Mouse (Mus musculus) limb, embryonic 13.5 days (tissue): ENCODE results near the gene Dync1li1. TPM values are rescaled to one million over a fixed set of nuclear protein-coding genes. Genes with fewer than 3 reads are reported as not detected.
A peak's percentile ranks its signal among the peaks of the same experiment; 100 is the strongest.
"Not testable (repeated sequence)": the region's sequence is repeated elsewhere in the genome, so short reads cannot be mapped to it uniquely, and the experiment has no call there.

ENCODE experiments used
- ATAC-seq: fragments of 200-750 bp; cut with Nextera tagmentation; 2 replicates; pipeline ENCODE4 v1.8.0; 2017; ENCODE audit warnings: low read depth, moderate number of reproducible peaks, moderate TSS enrichment; ENCODE audit not compliant: low FRiP score
- H3K27ac ChIP-seq: fragments of 300-500 bp; sonication (generic); 2 replicates; pipeline ENCODE4 v1.5.1; 2015; ENCODE audit warnings: inconsistent platforms, mild to moderate bottlenecking, moderate library complexity
- H3K27me3 ChIP-seq: fragments of 300-500 bp; sonication (generic); 2 replicates; pipeline ENCODE4 v1.6.1; 2015; ENCODE audit warnings: mild to moderate bottlenecking, inconsistent platforms
- H3K36me3 ChIP-seq: fragments of 300-500 bp; sonication (generic); 2 replicates; pipeline ENCODE4 v1.6.1; 2015; ENCODE audit warnings: inconsistent platforms, mild to moderate bottlenecking, moderate library complexity
- H3K4me1 ChIP-seq: fragments of 300-500 bp; sonication (generic); 2 replicates; pipeline ENCODE4 v1.6.1; 2015; ENCODE audit warnings: inconsistent platforms
- H3K4me2 ChIP-seq: fragments of 300-500 bp; sonication (generic); replicated peaks from 2 replicates; pipeline ENCODE4 v1.6.1; 2015; ENCODE audit warnings: inconsistent platforms, mild to moderate bottlenecking, moderate library complexity
- H3K4me3 ChIP-seq: fragments of 300-500 bp; sonication (generic); 2 replicates; pipeline ENCODE4 v1.5.1; 2015; ENCODE audit warnings: moderate library complexity, mild to moderate bottlenecking, inconsistent platforms
- H3K9ac ChIP-seq: fragments of 300-500 bp; sonication (generic); 2 replicates; pipeline ENCODE4 v1.6.1; 2015; ENCODE audit warnings: mild to moderate bottlenecking, inconsistent platforms
- H3K9me3 ChIP-seq: fragments of 300-500 bp; sonication (generic); 2 replicates; pipeline ENCODE4 v1.6.1; 2016; ENCODE audit warnings: inconsistent platforms
- WGBS: fragments of 180-500 bp; shearing (Covaris S2); methylation state at CpG from one replicate; pipeline ENCODE4 v1.1.7; 2015; 5-methylcytosine and 5-hydroxymethylcytosine counted together
- polyA plus RNA-seq: library from polyadenylated mRNA; unstranded; fragments of >200 nt; fragmentation: Nextera tagmentation; extraction: Ambion mirVana; gene quantifications from 2 replicates; pipeline ENCODE4 v1.2.1, GENCODE M21; 2015

The Dync1li1 gene
- 65.7 and 67.8 TPM in 2 replicates for polyA plus RNA-seq

DNA sequence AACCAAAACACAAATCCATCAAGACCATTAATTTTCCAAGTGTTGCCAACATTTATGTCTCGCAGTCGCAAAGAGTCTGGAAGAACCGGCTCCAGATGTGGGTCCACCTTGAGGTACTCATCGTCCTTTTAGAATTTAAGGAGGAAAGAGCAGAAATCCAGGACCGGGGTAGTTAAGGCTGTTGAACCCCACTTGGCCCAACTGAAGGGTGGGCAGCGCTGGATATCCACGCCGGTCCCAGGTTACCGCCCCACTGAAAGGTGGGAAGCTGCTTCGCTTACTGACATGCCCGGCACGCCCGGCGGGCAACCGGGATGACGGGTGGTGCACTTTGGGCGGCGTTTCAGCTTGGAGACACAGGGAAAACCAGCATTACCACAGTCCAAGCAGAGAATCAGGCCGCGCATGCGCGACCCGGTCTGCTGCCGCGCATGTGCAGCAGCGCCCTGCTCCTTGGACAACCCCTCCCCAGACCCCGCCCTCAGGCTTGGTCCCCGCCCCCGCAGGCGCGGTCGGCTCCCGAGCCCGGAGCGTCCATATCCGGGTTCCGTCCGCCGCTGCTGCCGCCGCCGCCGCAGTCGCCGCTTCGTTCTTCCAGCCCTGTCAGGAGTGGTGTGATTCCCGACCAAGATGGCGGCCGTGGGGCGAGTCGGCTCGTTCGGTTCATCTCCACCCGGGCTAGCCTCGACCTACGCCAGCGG is at the start of gene Dync1li1:
Dync1li1 (plus strand) TSS at position 539 of the 701 bp plus-strand sequence.
- Histone ChIP-seq H3K36me3 (peaks cover 16% of the 10 kb centered on the region), H3K4me1 (peaks cover 24% of the 10 kb centered on the region), H3K9me3 (no peaks in the 10 kb centered on the region), H3K4me2 (peak within 1 kb of the TSS; percentile 93), H3K4me3 (peak within 1 kb of the TSS; percentile 93), H3K9ac (peak within 1 kb of the TSS; percentile 94), H3K27ac (peak within 1 kb of the TSS; percentile 81), H3K27me3 (no peaks in the 10 kb centered on the region)
- peak; percentile 97 for ATAC-seq
- WGBS, result under 1% methylated on average over 57 of the region's 57 CpGs

DNA sequence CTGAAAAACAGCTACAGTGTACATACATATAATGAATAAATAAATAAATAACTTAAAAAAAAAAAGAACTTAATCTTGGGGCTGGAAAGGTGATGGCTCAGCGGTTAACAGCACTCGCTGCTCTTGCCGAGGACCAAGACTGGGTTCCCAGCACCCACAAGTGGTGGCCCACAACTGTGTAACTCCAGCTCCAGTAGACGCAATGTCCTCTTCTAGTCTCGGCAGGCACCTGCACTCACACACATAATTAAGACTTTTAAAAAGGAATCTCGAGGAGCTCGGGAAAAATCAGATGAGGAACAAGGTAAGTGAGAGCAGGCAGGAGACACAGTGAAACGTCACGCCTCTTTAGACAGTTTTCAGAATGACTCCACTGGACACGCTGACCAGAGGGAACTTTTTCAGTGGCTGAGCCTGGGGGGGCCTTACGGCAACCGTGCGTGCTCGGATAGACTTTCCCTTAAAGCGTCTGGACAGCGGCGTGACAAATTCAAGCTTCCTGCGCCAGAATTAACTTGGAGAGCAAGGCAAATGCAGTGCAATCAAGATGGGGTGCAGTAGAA is 49.3 kb upstream of the Dync1li1 start:
- peaks cover 13% of the 10 kb centered on the region for H3K4me1 ChIP-seq
- 14% methylated on average over 18 of the region's 18 CpGs for WGBS
- peaks cover 18% of the 10 kb centered on the region; the same call in 1 of the 2 replicates for H3K36me3 ChIP-seq
- H3K9ac ChIP-seq, result peak overlapping the region; percentile 87
- peak overlapping the region; percentile 93 for H3K4me2 ChIP-seq
- H3K9me3 ChIP-seq, result no peaks in the 10 kb centered on the region
- H3K27ac ChIP-seq, result peak overlapping the region; percentile 88
- peaks cover 19% of the 10 kb centered on the region for H3K27me3 ChIP-seq
- peak overlapping the region; percentile 93 for H3K4me3 ChIP-seq
- ATAC-seq, result no peak

DNA sequence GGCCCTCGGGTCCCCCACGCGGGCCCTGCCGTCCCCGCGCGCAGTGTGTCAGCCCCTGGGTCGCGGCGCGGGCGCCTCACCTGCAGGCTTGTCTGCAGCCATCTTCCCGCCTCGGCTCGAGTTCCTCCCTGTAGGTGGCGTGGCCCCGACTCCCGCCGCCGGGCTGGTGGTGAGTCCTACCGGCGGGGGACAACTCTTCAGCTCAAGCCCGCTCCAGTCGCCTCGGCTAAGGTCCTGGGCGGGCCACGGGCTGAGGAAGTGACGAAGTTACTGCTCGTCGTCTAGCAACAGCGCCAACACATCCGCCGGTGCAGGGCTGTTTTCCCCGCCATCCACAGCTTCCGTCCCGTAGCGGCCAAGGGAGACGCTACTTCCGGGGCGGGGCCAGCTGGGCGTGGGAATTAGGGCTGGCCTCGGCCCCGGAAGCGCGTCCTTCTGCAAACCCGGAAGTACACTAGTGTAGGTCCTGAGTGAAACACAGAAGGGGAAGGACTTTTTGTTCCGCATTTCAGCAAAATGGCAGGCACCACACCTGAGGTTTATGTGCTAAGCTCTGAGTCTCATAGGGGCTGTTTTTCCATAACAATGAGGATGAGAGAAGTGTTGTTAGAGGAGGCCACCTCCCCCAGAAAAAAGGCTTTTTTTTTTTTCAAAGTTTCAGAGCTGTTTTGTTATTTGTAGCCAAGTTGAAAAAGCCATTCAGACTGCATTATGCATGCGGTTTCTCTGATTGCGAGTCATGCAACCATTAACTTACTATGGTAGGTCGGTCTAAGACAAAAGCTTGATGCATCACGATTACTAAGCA is 48.5 kb upstream of the Dync1li1 start, which contains the start of gene Cnot10:
Cnot10 (minus strand) TSS at position 346 of the 808 bp plus-strand sequence.
- 4% methylated on average over 50 of the region's 51 CpGs for WGBS
- Histone ChIP-seq H3K4me1 (peaks cover 13% of the 10 kb centered on the region), H3K27me3 (peaks cover 26% of the 10 kb centered on the region), H3K4me3 (peak within 1 kb of the TSS; percentile 93), H3K36me3 (peaks cover 18% of the 10 kb centered on the region; the same call in 1 of the 2 replicates), H3K9me3 (no peaks in the 10 kb centered on the region), H3K27ac (peak within 1 kb of the TSS; percentile 88), H3K9ac (peak within 1 kb of the TSS; percentile 87), H3K4me2 (peak within 1 kb of the TSS; percentile 93)
- ATAC-seq, result peak; percentile 100

DNA sequence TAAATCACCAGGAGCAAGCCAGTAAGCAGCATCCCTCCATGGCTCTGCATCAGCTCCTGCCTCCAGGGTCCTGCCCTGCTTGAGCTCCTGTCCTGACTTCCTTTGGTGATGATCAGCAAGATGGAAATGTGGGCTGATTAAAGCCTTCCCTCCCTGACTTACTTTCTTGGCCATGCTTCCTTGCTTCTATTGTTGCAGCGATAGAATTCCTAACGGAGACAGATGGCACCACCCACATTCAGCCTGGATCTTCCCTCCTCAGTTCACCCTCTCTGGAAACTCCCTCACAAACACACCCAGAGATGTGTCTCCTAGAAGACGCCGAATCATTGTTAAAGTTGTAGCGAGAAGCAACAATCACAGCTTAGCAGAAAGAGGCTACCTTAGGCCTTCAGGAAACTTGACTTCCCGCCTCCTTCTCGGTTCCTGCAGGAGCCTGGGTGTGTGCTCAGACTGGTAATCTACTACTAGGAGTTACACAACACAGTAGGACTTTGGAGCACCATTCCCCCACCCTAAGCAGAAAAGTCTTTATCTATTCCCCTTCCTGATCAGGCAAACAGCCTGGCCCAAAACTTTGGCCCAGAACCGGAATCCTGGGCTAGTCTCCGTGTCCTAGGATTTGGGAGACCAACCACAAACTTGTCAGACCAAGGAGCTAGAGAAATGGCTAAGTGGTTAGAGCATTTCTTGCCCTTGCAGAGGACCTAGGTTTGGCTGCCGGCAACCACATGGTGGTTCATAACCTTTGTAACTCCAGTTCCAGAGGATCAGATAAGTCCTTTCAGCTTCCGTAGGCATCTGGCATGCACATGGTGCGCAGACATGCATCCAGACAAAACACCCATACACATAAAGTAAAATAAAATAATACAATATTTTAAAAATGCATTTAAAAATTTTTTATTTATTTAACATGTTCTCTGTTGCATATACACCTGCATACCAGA is 41.8 kb upstream of the Dync1li1 start:
- no peak overlapping the region for H3K4me2 ChIP-seq

DNA sequence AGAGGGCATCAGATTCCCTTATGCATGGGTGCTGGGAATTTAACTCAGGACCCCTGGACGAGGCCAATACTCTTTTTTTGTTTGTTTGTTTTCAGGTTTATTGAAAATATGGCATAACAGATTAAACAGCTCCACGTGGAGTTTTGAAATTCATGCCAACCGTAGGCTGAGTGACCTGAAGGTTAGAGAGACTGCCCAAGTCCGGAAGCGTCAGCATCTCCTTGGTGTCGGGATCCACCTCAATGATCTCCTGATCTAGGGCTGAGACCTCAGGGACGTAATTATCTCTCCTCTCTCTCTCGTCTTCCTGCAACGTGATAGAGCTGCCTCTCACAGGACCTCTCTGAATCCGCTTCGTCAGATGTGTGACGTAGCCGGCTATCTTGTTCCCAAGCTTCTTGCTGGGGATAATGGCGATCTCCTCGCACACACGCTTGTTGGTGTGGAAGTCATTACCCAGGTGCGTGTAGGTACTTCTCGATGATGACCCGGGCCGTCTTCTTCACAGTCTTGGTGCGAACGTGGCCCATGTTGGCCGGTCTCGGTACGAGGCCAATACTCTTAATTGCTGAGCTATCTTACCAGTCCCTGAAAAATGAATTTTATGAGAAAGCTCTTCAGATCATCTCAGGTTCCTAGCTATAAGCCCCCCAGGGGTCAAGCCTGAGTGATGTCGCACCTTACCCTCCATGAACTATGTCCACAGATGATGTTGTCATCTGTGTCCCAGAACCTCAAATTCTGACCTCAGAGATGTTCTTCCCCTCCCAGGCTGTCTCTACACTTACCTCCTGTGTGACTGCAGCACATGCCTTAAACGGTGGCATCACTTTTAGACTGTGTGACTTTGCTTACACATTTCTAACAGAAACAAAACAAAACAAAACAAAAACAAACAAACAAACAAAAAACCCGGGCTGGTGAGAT is 40.8 kb upstream of the Dync1li1 start:
- H3K27me3 ChIP-seq, result peaks cover 27% of the 10 kb centered on the region
- WGBS, result 84% methylated on average over 28 of the region's 28 CpGs
- no peak overlapping the region for H3K4me3 ChIP-seq
- H3K27ac ChIP-seq, result no peak overlapping the region
- H3K9ac ChIP-seq, result no peak overlapping the region
- no peak for ATAC-seq
- no peaks in the 10 kb centered on the region for H3K36me3 ChIP-seq
- H3K4me2 ChIP-seq, result no peak overlapping the region
- H3K9me3 ChIP-seq, result no peaks in the 10 kb centered on the region
- no peaks in the 10 kb centered on the region for H3K4me1 ChIP-seq

More for the DNA sequence above, 41.8 kb upstream of the Dync1li1 start:
- H3K36me3 ChIP-seq, result no peaks in the 10 kb centered on the region
- WGBS, result 88% methylated on average over 12 of the region's 12 CpGs
- peaks cover 31% of the 10 kb centered on the region for H3K27me3 ChIP-seq
- no peak overlapping the region for H3K9ac ChIP-seq
- ATAC-seq, result no peak
- H3K9me3 ChIP-seq, result no peaks in the 10 kb centered on the region
- H3K27ac ChIP-seq, result no peak overlapping the region
- no peak overlapping the region for H3K4me3 ChIP-seq
- no peaks in the 10 kb centered on the region for H3K4me1 ChIP-seq

DNA sequence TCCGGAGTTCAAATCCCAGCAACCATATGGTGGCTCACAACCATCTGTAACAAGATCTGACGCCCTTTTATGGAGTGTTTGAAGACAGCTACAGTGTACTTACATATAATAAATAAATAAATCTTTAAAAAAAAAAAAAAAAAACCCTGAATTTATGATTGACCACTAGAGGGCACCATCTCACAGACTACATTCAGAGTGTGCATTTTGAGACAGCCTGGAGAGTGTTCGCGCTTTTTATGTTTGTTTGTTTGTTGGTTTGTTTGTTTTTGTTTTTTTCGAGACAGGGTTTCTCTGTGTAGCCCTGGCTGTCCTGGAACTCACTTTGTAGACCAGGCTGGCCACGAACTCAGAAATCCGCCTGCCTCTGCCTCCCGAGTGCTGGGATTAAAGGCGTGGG is 40.1 kb upstream of the Dync1li1 start:
- not testable (repeated sequence) for H3K27ac ChIP-seq, H3K4me3 ChIP-seq, H3K9ac ChIP-seq, H3K36me3 ChIP-seq, H3K9me3 ChIP-seq, H3K4me2 ChIP-seq, H3K4me1 ChIP-seq
- WGBS, result 50% methylated on average over 9 of the region's 9 CpGs
- 0 out of 2 replicates have a peak, but pooled peaks have one; percentile 40 for ATAC-seq
- H3K27me3 ChIP-seq, result peaks cover 20% of the 10 kb centered on the region

DNA sequence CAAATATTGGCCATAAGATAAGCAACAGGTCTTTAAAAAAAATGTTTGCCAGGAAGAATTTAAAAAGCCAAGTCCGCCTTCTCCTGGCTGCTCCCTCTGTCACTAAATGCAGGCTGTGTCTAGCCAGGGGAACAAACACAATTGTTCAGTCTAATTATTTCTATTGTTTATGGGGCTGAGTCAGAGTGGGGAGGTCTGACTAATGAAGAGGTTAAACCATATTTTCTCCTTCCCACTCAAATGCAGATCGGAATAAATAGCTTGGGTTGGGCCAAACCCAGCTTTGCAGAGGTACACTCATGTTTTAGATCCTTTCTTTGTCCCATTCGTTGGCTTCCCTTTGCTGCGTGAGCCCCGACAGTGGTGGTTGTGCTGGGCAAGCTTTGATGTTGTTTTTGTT is 39.2 kb upstream of the Dync1li1 start:
- Histone ChIP-seq H3K27me3 (peaks cover 11% of the 10 kb centered on the region), H3K9me3 (no peaks in the 10 kb centered on the region), H3K36me3 (no peaks in the 10 kb centered on the region), H3K4me2 (no peak overlapping the region), H3K4me1 (no peaks in the 10 kb centered on the region), H3K27ac (no peak overlapping the region), H3K9ac (no peak overlapping the region), H3K4me3 (no peak overlapping the region)
- 56% methylated on average over 5 of the region's 5 CpGs for WGBS
- no peak for ATAC-seq

DNA sequence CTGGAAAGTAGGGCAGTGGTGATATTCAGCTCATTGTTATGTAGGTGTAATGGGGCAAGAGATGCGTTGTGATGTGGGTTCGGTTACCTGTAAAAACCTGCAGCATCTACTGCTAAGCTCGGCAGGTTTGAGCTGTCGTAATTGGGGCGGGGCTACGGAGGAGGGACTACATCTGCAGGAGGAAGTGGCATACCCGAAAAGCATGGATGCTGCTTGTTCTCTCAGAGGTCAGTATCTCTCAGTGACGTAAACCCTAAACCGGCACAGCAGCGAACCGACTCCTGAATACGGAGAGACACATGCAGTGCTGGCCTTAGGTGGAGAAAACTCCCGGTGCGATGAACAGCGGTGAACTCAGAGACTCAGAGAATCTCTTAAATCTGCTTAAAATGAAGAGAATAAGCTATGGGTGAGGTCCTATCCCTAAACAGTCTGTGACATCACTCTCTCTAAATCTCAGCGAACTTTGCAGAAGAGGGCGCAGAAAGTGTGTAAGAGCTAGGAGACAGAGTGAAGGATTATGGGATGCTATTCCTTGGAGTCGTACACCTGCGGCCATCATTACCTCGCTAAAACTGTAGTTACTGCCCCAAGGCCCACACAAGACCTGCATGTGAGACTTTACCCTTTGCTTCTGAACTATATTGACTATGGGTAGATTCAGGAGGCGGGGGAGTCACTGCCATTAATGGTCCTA is 37.5 kb upstream of the Dync1li1 start:
- Histone ChIP-seq H3K9ac (no peak overlapping the region), H3K27ac (no peak overlapping the region), H3K27me3 (no peaks in the 10 kb centered on the region; the same call in 1 of the 2 replicates), H3K9me3 (no peaks in the 10 kb centered on the region), H3K4me3 (no peak overlapping the region), H3K4me1 (no peaks in the 10 kb centered on the region), H3K4me2 (peak overlapping the region; percentile 30; the same call in 1 of the 2 replicates), H3K36me3 (no peaks in the 10 kb centered on the region)
- no peak for ATAC-seq
- WGBS, result 61% methylated on average over 21 of the region's 21 CpGs

DNA sequence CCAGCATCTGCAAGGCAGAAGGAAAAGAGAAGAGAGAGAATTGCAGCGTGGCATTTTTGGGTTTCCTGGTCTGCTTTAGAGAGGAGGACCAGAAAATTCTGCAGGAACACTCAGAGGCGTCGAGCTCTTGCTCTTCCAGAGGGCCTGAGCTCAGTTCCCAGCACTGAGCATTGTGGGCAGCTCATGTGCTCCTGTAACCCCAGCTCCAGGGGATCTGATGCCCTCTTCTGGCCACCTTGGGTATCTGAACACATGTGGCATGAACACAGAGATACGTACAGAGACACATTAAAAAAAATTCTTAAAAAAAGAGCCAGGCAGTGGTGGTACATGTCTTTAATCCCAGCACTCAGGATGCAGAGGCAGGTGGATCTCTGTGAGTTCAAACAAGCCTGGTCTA is 33.2 kb upstream of the Dync1li1 start:
- no peaks in the 10 kb centered on the region for H3K36me3 ChIP-seq
- WGBS, result 90% methylated on average over 4 of the region's 4 CpGs
- no peak overlapping the region for H3K4me2 ChIP-seq
- H3K4me1 ChIP-seq, result no peaks in the 10 kb centered on the region; the same call in 1 of the 2 replicates
- H3K27ac ChIP-seq, result no peak overlapping the region
- H3K9ac ChIP-seq, result no peak overlapping the region
- H3K27me3 ChIP-seq, result no peaks in the 10 kb centered on the region; the same call in 1 of the 2 replicates
- no peaks in the 10 kb centered on the region for H3K9me3 ChIP-seq
- no peak for ATAC-seq
- no peak overlapping the region for H3K4me3 ChIP-seq

DNA sequence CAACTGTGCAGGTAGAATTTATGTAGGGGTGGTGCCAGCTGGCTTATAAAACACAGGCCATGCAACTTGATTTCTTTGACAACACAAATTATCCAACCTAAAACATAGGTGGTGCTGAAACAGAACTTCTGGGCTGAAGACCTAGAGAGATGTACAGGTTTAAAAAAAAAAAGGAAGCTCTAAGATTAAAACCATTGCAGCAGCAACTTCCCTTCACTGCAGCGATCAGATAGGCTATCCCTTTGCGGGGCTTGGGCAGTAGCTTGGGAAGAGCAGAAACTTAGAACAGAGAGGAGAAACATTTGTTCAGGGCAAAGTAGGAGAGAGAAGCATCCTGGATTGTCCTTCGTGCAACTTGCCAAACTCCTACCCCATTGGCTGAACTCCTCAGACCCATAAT is 31.9 kb upstream of the Dync1li1 start:
- H3K27ac ChIP-seq, result no peak overlapping the region
- H3K27me3 ChIP-seq, result no peaks in the 10 kb centered on the region
- no peaks in the 10 kb centered on the region for H3K36me3 ChIP-seq
- no peak overlapping the region for H3K4me3 ChIP-seq
- no peak overlapping the region for H3K9ac ChIP-seq
- ATAC-seq, result no peak
- WGBS, result 61% methylated on average over 3 of the region's 3 CpGs
- no peaks in the 10 kb centered on the region; the same call in 1 of the 2 replicates for H3K4me1 ChIP-seq
- H3K9me3 ChIP-seq, result no peaks in the 10 kb centered on the region
- H3K4me2 ChIP-seq, result no peak overlapping the region
